Mouse (Mus musculus) CH12.LX (cell line): Measurements from ENCODE around the gene Cacna1c.

Experiments used
- CTCF ChIP-seq, 2 experiments: IDR thresholded peaks in 1 of 2; conservative IDR thresholded peaks in 1 of 2; 2 replicates each; pipeline ENCODE4 v1.5.1; 2011 to 2012; ENCODE audit warnings: low read depth in 2 of 2, low read length in 2 of 2, improper control_type of control experiment in 1 of 2, inconsistent platforms in 1 of 2, mild to moderate bottlenecking in 1 of 2, moderate library complexity in 1 of 2
- EP300 ChIP-seq: IDR thresholded peaks from 2 replicates; pipeline ENCODE4 v1.6.1; 2011; ENCODE audit warnings: low read length, improper control_type of control experiment
- JUN ChIP-seq: IDR thresholded peaks from 2 replicates; pipeline ENCODE4 v1.6.1; 2011; ENCODE audit warnings: low read depth, mild to moderate bottlenecking, low read length, improper control_type of control experiment, moderate library complexity; ENCODE audit not compliant: insufficient read depth
- MAFK ChIP-seq: IDR thresholded peaks from 2 replicates; pipeline ENCODE4 v1.6.1; 2011; ENCODE audit warnings: low read length, improper control_type of control experiment; ENCODE audit not compliant: insufficient replicate concordance
- MXI1 ChIP-seq: IDR thresholded peaks from 2 replicates; pipeline ENCODE4 v1.6.1; 2011; ENCODE audit warnings: mild to moderate bottlenecking, low read depth, low read length, improper control_type of control experiment
- MYC ChIP-seq: IDR thresholded peaks from 2 replicates; pipeline ENCODE4 v1.6.1; 2011; ENCODE audit warnings: low read depth, mild to moderate bottlenecking, improper control_type of control experiment, low read length
- NELFE ChIP-seq: IDR thresholded peaks from 2 replicates; pipeline ENCODE4 v1.6.1; 2011; ENCODE audit warnings: low read depth, low read length, improper control_type of control experiment
- POLR2A ChIP-seq: IDR thresholded peaks from 2 replicates; pipeline ENCODE4 v1.6.1; 2011; ENCODE audit warnings: low read depth, mild to moderate bottlenecking, improper control_type of control experiment, low read length
- RAD21 ChIP-seq: IDR thresholded peaks from 2 replicates; pipeline ENCODE4 v1.6.1; 2011; ENCODE audit warnings: low read depth, mild to moderate bottlenecking, low read length, improper control_type of control experiment, moderate library complexity
- SMC3 ChIP-seq: IDR thresholded peaks from 2 replicates; pipeline ENCODE4 v1.6.1; 2011; ENCODE audit warnings: low read depth, low read length, improper control_type of control experiment
- USF1 ChIP-seq: IDR thresholded peaks from 2 replicates; pipeline ENCODE4 v1.6.1; 2014; ENCODE audit warnings: low read depth, mild to moderate bottlenecking, inconsistent platforms, low read length, improper control_type of control experiment
- ZC3H11A ChIP-seq: IDR thresholded peaks from 2 replicates; pipeline ENCODE4 v1.6.1; 2012; ENCODE audit warnings: low read depth, mild to moderate bottlenecking, inconsistent platforms, low read length, improper control_type of control experiment

- TF ChIP-seq CTCF (conservative IDR thresholded peaks at IDR 0.05 in 1 of 2, IDR thresholded peaks at IDR 0.05 in 1 of 2; ENCODE audit: low read depth in 2 of 2, low read length in 2 of 2) (no peak), EP300 (no peak), USF1 (no peak), ZC3H11A (no peak), RAD21 (no peak), MAFK (no peak), POLR2A (no peak), MYC (no peak), SMC3 (no peak), NELFE (no peak), JUN (no peak), MXI1 (no peak)
These were observed 333.5 kb downstream of the Cacna1c start for GRCm38 (mm10) chr6:118862727-118863126.
